Mouse (Mus musculus): ENCODE data around the gene Gm17124.
"Not testable (repeated sequence)": the region's sequence is repeated elsewhere in the genome, so short reads cannot be mapped to it uniquely, and the experiment has no call there.

Gm17124 gene

GRCm38 (mm10) chr14:42599782-42600181 lies at the start of gene Gm17124:
Gene Gm17124 (minus strand): TSS chr14:42599882.
- not testable (repeated sequence) for DNase-seq (ENCODE audit: low spot score in 2 of 2)

DNA sequence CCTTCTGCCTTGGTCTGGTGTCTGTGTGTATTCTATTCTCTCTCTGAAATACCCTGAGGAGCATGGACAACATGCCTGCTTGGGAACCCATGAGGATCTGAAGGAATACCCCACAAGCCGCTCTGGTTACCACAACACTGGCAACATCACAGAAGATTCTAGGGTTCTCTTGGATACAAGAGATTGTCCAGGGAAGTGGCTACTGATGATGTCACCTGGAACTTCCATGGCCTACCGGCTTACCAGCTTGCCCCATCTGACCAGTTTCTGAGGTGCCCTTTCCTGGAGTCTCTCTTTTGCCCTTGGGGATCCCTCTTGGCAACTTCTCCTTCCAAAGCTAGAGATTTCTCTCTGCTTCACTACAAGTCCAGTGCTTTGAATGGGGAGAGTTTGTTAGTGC lies 42.1 kb upstream of the Gm17124 start, which contains the start of gene Gm3633:
Gm3633 (minus strand) TSS at position 101 of the 400 bp plus-strand sequence.
- not testable (repeated sequence) for DNase-seq (ENCODE audit: low spot score in 2 of 2)
